Mouse (Mus musculus) left cerebral cortex, adult 2 months (tissue): ENCODE measurements at regions not wholly inside any gene's neighbourhood (a gene's known extent, or its start where the extent isn't known, plus 50 kb on each side); places are given as distances from the start of the nearest gene placed in this dataset.
A peak's percentile ranks its signal among the peaks of the same experiment; 100 is the strongest.

ENCODE experiments used
- DNase-seq, 2 experiments: peaks; one replicate each; pipeline ENCODE4 v3.0.0; 2021 to 2022; ENCODE audit warnings: low spot score in 2 of 2, mixed read lengths in 1 of 2; ENCODE audit errors: extremely low spot score in 1 of 2
- H3K27ac ChIP-seq: fragments of 200-600 bp; 2 replicates; pipeline ENCODE4 v1.8.1; 2022
- H3K4me3 ChIP-seq: fragments of 200-600 bp; 2 replicates; pipeline ENCODE4 v1.8.1; 2022
- CTCF ChIP-seq: fragments of 200-600 bp; IDR thresholded peaks from 2 replicates; pipeline ENCODE4 v1.8.1; 2022; ENCODE audit warnings: antibody characterized with exemption, mild to moderate bottlenecking, moderate library complexity
- intact Hi-C: fragments of 180-260 bp; cut with DNase I; formaldehyde crosslinking; loops from one replicate; pipeline ENCODE4 v1.15.1; 2025

GRCm38 (mm10) chr10:98325720-98326119 lies 588.5 kb upstream of the Atp2b1 start:
- Histone ChIP-seq H3K4me3 (no peak overlapping the region), H3K27ac (no peak overlapping the region)
- intact Hi-C loops = no loop called here
- DNase-seq = no peak
- TF ChIP-seq CTCF = no peak

- intact Hi-C loops = no loop called here
- no peak overlapping the region for H3K4me3 ChIP-seq
- no peak for DNase-seq
Observed at GRCm38 (mm10) chr10:98332682-98333081, 581.5 kb upstream of the Atp2b1 start.

DNA sequence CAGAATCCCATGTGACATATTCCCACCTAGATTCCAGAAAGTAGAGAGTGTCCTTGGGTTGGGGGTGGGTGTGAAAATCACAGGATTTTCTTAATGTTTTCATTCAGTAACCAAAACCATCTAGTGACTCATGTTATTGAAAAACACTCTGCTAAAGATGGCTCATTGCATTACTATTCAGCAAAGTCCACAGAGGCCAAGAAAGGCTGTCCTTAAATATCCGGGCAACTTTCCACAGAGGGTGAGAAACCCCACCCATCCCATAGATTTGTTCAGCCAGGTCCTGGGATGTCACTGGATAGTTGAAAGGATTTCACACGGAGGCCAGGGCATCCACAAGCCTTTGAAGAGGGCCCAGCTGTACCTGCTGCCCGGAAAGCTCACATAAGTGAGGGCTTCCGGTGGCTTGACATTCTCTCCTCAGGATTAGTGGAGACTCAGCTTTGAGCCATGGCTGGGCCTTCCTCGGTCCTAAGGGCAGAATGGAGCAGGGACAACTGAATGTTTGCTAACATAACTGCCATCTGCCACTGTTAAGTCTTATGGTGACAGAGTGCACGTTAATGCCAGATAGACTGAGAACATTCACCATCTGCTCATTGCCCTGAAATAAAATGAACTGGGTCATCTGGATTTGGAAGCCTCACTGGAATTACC lies 580.7 kb upstream of the Atp2b1 start:
- DNase-seq = no peak
- intact Hi-C loops = no loop called here
- TF ChIP-seq CTCF = no peak
- H3K27ac ChIP-seq = no peak overlapping the region
- H3K4me3 ChIP-seq = no peak overlapping the region

More at GRCm38 (mm10) chr10:98332682-98333081, 581.5 kb upstream of the Atp2b1 start:
- TF ChIP-seq CTCF = no peak
- no peak overlapping the region for H3K27ac ChIP-seq

DNA sequence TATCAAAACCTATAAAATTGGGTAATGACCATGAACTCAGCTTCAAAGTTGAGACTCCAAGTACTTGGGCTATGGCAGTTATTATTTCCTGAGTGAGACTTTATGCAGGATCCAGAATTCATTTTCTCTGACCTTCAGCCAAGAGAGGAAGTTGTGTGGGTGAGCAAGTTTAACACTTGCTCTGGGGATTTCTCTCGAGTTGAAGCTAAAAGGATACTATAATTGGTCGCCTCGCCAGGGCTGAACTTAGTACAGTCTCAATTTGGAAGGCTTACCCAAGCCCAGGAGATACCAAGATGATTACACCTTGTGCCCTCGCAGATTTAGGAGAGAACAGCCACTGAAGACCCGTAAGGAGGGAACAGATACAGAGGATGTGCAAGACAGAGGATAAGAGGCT lies 570.4 kb upstream of the Atp2b1 start:
- no peak overlapping the region for H3K4me3 ChIP-seq
- peak overlapping the region; percentile 32; the same call in 1 of the 2 replicates for H3K27ac ChIP-seq
- TF ChIP-seq CTCF = no peak
- DNase-seq = no peak
- intact Hi-C loops = no loop called here

DNA sequence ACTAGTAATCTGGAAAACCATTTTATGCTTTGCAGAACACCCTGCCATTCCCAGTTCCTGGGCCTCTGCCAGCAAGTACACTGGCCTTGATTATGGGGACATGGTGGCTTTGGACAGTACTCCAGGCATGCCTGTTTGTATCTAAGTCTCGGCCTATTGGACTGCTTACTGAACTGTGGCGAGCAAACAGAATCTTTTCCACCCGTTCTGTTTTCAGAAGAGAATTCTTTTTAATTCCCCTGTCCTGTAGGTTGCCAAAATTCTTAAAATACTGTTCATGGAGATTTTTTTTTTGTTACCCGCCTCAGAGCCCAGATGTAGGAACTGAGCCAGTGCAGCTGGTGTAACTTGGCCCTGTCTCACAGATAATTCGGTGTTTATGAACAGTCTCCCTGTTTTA lies 564.7 kb upstream of the Atp2b1 start:
- peak; percentile 14 to 15 for DNase-seq
- peak overlapping the region; percentile 78 for H3K27ac ChIP-seq
- no peak overlapping the region for H3K4me3 ChIP-seq
- intact Hi-C loops = no loop called here
- TF ChIP-seq CTCF = no peak

GRCm38 (mm10) chr10:98350318-98350926 lies 563.8 kb upstream of the Atp2b1 start:
- no peak for TF ChIP-seq CTCF
- Histone ChIP-seq H3K27ac (no peak overlapping the region), H3K4me3 (no peak overlapping the region)
- DNase-seq = no peak
- intact Hi-C loops = no loop called here

DNA sequence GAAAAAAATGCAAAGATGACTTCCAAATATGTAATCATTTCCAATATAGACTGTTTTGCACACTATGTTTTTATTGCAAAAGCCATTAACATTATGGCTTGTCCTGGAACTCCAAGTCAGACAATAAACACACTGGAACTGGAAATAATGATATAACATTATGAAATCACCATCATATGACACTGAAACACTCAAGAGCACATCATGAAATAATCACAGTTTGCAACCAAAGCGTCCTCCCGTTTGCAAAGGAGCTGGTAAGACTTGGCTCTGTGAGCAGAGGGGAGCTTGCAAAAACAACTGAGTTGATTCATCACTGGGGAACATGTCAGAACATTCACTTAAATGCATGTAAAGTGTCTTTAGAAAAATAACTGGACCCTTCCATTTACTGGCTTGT lies 562.1 kb upstream of the Atp2b1 start:
- no peak overlapping the region for H3K27ac ChIP-seq
- intact Hi-C loops = no loop called here
- DNase-seq = no peak
- H3K4me3 ChIP-seq = no peak overlapping the region
- TF ChIP-seq CTCF = no peak

- TF ChIP-seq CTCF = no peak
- no peak for DNase-seq
- H3K27ac ChIP-seq = no peak overlapping the region
- H3K4me3 ChIP-seq = no peak overlapping the region
- intact Hi-C loops = no loop called here
Observed at GRCm38 (mm10) chr10:98354486-98354885, 559.7 kb upstream of the Atp2b1 start.

DNA sequence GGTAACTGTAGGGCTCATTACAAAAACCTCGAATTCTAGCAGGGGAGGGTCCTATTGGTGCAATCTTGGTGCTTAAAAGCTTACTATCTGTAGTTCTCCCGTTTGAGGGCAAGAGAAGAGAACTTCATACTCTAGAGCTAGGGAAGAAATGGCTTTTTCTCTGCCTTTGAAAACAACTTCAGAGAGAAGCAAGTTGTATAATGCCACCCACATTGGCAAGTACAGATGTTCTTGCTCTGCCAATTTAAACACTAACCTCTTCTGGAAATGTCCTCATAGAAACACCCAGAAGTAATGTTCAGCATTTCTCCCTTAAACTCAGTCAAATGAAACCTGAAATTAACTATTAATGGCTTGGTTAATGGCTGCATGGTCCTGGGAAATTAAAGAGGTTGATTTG lies 549.6 kb upstream of the Atp2b1 start:
- intact Hi-C loops = no loop called here
- Histone ChIP-seq H3K4me3 (no peak overlapping the region), H3K27ac (peak overlapping the region; percentile 48)
- no peak for TF ChIP-seq CTCF
- no peak for DNase-seq

- DNase-seq = no peak
- intact Hi-C loops = no loop called here
- no peak for TF ChIP-seq CTCF
- no peak overlapping the region for H3K27ac ChIP-seq
- H3K4me3 ChIP-seq = no peak overlapping the region
Observed at GRCm38 (mm10) chr10:98372561-98372960, 541.6 kb upstream of the Atp2b1 start.

GRCm38 (mm10) chr10:98373314-98373713 lies 540.9 kb upstream of the Atp2b1 start:
- no peak for DNase-seq
- intact Hi-C loops = no loop called here
- Histone ChIP-seq H3K4me3 (no peak overlapping the region), H3K27ac (no peak overlapping the region)
- no peak for TF ChIP-seq CTCF

DNA sequence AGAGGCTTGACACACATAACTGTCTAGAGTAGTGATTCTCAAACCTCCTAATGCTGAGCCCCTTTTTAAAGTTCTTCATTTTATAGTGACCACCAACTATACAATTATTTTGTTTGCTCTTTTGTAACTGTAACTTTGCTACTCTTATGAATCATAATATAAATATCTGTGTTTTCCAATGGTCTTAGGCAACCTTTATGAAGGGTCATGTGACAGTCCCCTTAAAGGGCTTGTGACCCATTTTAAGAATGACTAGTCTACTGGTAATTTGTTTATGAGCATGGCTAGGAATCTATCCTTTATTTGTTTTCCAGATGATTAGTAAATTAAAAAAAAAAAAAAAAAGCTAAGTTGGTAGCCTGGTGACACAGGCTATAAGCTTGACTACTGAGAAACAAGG lies 539.5 kb upstream of the Atp2b1 start:
- no peak for DNase-seq
- Histone ChIP-seq H3K4me3 (no peak overlapping the region), H3K27ac (no peak overlapping the region)
- intact Hi-C loops = no loop called here
- no peak for TF ChIP-seq CTCF

- intact Hi-C loops = no loop called here
- Histone ChIP-seq H3K27ac (no peak overlapping the region), H3K4me3 (no peak overlapping the region)
- DNase-seq = no peak
- no peak for TF ChIP-seq CTCF
Observed at GRCm38 (mm10) chr10:98388543-98388942, 525.7 kb upstream of the Atp2b1 start.
